In the genomic region with DNA sequence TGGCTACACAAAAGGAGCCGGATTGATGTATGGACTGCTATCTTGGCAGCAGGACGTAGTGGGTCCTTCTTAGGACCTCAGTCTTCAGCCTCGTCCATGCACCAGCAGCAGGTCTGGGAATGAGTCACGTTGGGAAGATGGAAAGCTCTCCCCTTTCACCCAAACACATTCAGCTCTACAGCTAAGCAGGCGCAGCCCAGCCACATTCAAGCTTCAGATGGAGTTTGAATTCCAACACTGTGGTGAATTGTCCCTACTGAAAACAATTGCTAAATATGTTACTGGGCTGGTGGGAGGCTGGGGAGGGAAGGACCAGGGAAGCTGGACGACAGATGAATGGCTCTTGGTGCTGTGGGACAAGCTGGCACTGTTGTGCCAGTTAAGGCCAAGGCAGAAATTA, we compare ENCODE assay signal across 19 mouse cellular contexts. TPM values are rescaled to one million over a fixed set of nuclear protein-coding genes. Genes with fewer than 3 reads are reported as not detected.
DNase-seq lines count a peak whose midpoint lies in the region; ATAC-seq and TF ChIP-seq lines count a peak whose summit lies in the region.
"Had no signal": no experiment of that assay in that cellular context is flagged by ENCODE, and none has a peak within 500 bp of the region (broad histone marks: within the 10 kb centered on the region; RNA-seq: fewer than 3 reads in every experiment).

No protein-coding gene starts in this region.

- no peak for TF ChIP-seq CTCF in heart, adult 2 months (IDR thresholded peaks at IDR 0.05)

- TF ChIP-seq POLR2A in heart, adult 2 months (IDR thresholded peaks at IDR 0.05; ENCODE audit: insufficient read depth, low read depth, low read length): no peak

- H3K9me3 ChIP-seq in midbrain, embryonic 11.5 days (ENCODE audit: control insufficient read depth, low read length): no peaks in the 10 kb centered on the region
- H3K9me3 ChIP-seq in midbrain, embryonic 14.5 days (ENCODE audit: control insufficient read depth, low read length): no peaks in the 10 kb centered on the region
- no peaks in the 10 kb centered on the region for H3K9me3 ChIP-seq in liver, embryonic 15.5 days (replicated peaks)
- H3K9me3 ChIP-seq: heart, embryonic 15.5 days; hindbrain, embryonic 13.5 days; limb, embryonic 10.5 days; neural tube, embryonic 13.5 days had no signal

- no peak for ATAC-seq in midbrain, embryonic 11.5 days (ENCODE audit: low FRiP score)
- ATAC-seq in midbrain, embryonic 14.5 days (ENCODE audit: low FRiP score, low TSS enrichment): no peak
- ATAC-seq in liver, embryonic 15.5 days (ENCODE audit: insufficient read depth): no peak
- ATAC-seq: forebrain, postnatal 0 days had no signal

- TF ChIP-seq EP300 in heart, adult 2 months (IDR thresholded peaks at IDR 0.05; ENCODE audit: insufficient read depth, low read depth, low read length): no peak

- H3K4me1 ChIP-seq in heart, adult 2 months (ENCODE audit: control insufficient read depth, insufficient read depth, low read length): peaks cover 8% of the 10 kb centered on the region
- peaks cover 7% of the 10 kb centered on the region; the same call in 1 of the 2 replicates for H3K4me1 ChIP-seq in midbrain, embryonic 11.5 days (ENCODE audit: control insufficient read depth, insufficient read depth, low read length)
- peaks cover 10% of the 10 kb centered on the region for H3K4me1 ChIP-seq in midbrain, embryonic 14.5 days (ENCODE audit: control insufficient read depth, insufficient read depth, low read length)
- H3K4me1 ChIP-seq in liver, embryonic 15.5 days (replicated peaks): peaks cover 87% of the 10 kb centered on the region

- no peaks in the 10 kb centered on the region for H3K27me3 ChIP-seq in heart, adult 2 months (ENCODE audit: control insufficient read depth, insufficient read depth, low read length)
- peaks cover 8% of the 10 kb centered on the region for H3K27me3 ChIP-seq in midbrain, embryonic 11.5 days (ENCODE audit: control insufficient read depth, insufficient read depth, low read length)
- 0 out of 2 replicates have a peak, but pooled peaks cover 5% of the 10 kb centered on the region for H3K27me3 ChIP-seq in midbrain, embryonic 14.5 days (ENCODE audit: control insufficient read depth, insufficient read depth, low read length)
- H3K27me3 ChIP-seq in liver, embryonic 15.5 days: no peaks in the 10 kb centered on the region
- H3K27me3 ChIP-seq: heart, embryonic 15.5 days had no signal

- no peak overlapping the region for H3K4me2 ChIP-seq in midbrain, embryonic 11.5 days
- H3K4me2 ChIP-seq in midbrain, embryonic 14.5 days (ENCODE audit: low read length): no peak overlapping the region
- H3K4me2 ChIP-seq in liver, embryonic 15.5 days: peak overlapping the region; percentile 79
- H3K4me2 ChIP-seq: heart, embryonic 15.5 days; hindbrain, embryonic 13.5 days; neural tube, embryonic 13.5 days had no signal

- H3K9ac ChIP-seq in heart, adult 2 months (ENCODE audit: low read depth, low read length): no peak overlapping the region
- H3K9ac ChIP-seq in midbrain, embryonic 11.5 days (ENCODE audit: low read length): no peak overlapping the region
- no peak overlapping the region for H3K9ac ChIP-seq in midbrain, embryonic 14.5 days (replicated peaks; ENCODE audit: low read length)
- peak overlapping the region; percentile 37 for H3K9ac ChIP-seq in liver, embryonic 15.5 days
- H3K9ac ChIP-seq: forebrain, postnatal 0 days; heart, embryonic 15.5 days; hindbrain, embryonic 13.5 days; neural tube, embryonic 13.5 days had no signal

- intact Hi-C loops in heart, adult 2 months (cut with DNase I): no loop called here
- intact Hi-C loops in heart, postnatal 36 days (cut with DNase I): no loop called here

- WGBS in heart, adult 2 months: 78% methylated on average over 6 of the region's 6 CpGs
- 79% methylated on average over 6 of the region's 6 CpGs for WGBS in midbrain, embryonic 11.5 days
- WGBS in midbrain, embryonic 14.5 days: 74% methylated on average over 6 of the region's 6 CpGs
- WGBS in liver, embryonic 15.5 days (ENCODE audit: insufficient replicate concordance): 83% methylated on average over 6 of the region's 6 CpGs

- DNase-seq in heart, adult 2 months: peak in 1 of 2 experiments; percentile 7
- no peak for DNase-seq in heart, postnatal 36 days
- peak; percentile 14 for DNase-seq in midbrain, embryonic 11.5 days (ENCODE audit: low spot score, missing footprints)
- no peak for DNase-seq in midbrain, embryonic 14.5 days
- DNase-seq in neural tube, embryonic 10.5 days (ENCODE audit: extremely low spot score, low spot score): no peak
- no peak for DNase-seq in thymus, postnatal 0 days (ENCODE audit: low spot score)
- DNase-seq: cerebellum, adult 11-12 months; forebrain, postnatal 0 days; gastrocnemius, postnatal 14 days; kidney, postnatal 14 days; lung, adult 2 months; lung, postnatal 36 days; right cerebral cortex, postnatal 14 days had no signal

- H3K27ac ChIP-seq in heart, adult 2 months: peak overlapping the region; percentile 41
- no peak overlapping the region for H3K27ac ChIP-seq in midbrain, embryonic 11.5 days (ENCODE audit: low read depth, low read length)
- H3K27ac ChIP-seq in midbrain, embryonic 14.5 days (replicated peaks; ENCODE audit: low read depth, low read length): no peak overlapping the region
- peak overlapping the region; percentile 80 for H3K27ac ChIP-seq in liver, embryonic 15.5 days (replicated peaks)
- H3K27ac ChIP-seq: heart, embryonic 15.5 days; hindbrain, embryonic 13.5 days; left cerebral cortex, adult 2 months; limb, embryonic 10.5 days; neural tube, embryonic 13.5 days had no signal

- H3K79me2 ChIP-seq in heart, adult 2 months (replicated peaks; ENCODE audit: control insufficient read depth, insufficient read depth, low read length): no peaks in the 10 kb centered on the region

- H3K4me3 ChIP-seq in heart, adult 2 months: no peak overlapping the region
- H3K4me3 ChIP-seq in midbrain, embryonic 11.5 days (ENCODE audit: low read depth, low read length): no peak overlapping the region
- no peak overlapping the region for H3K4me3 ChIP-seq in midbrain, embryonic 14.5 days (replicated peaks; ENCODE audit: low read depth, low read length)
- peak overlapping the region; percentile 79; the same call in 1 of the 2 replicates for H3K4me3 ChIP-seq in liver, embryonic 15.5 days (replicated peaks)
- H3K4me3 ChIP-seq: heart, embryonic 15.5 days; hindbrain, embryonic 13.5 days; left cerebral cortex, adult 2 months; limb, embryonic 10.5 days; neural tube, embryonic 13.5 days had no signal

- peaks cover 5% of the 10 kb centered on the region for H3K36me3 ChIP-seq in heart, adult 2 months (ENCODE audit: control insufficient read depth, insufficient read depth, low read length)
- no peaks in the 10 kb centered on the region for H3K36me3 ChIP-seq in midbrain, embryonic 11.5 days (ENCODE audit: control insufficient read depth, insufficient read depth, low read length)
- no peaks in the 10 kb centered on the region for H3K36me3 ChIP-seq in midbrain, embryonic 14.5 days (ENCODE audit: control insufficient read depth, insufficient read depth, low read length)
- peaks cover 46% of the 10 kb centered on the region for H3K36me3 ChIP-seq in liver, embryonic 15.5 days (replicated peaks)
- H3K36me3 ChIP-seq: heart, embryonic 15.5 days; hindbrain, embryonic 13.5 days; limb, embryonic 10.5 days; neural tube, embryonic 13.5 days had no signal

RNA-seq across cellular contexts. Expression of a gene that starts 5.1 kb away (rescaled TPM):
- 100 to 1,000 TPM; 274 to 351 TPM for total RNA-seq in heart, adult 2 months (2021)
- polyA plus RNA-seq in heart, adult 2 months (2012; rRNA removed): 788 and 868 TPM in 2 replicates
- 100 to 1,000 TPM; 324 to 329 TPM for total RNA-seq in heart, postnatal 36 days (2021)
- 58.9 and 60.8 TPM in 2 replicates for polyA plus RNA-seq in midbrain, embryonic 11.5 days (2014; fragmentation: Nextera tagmentation; extraction: Ambion mirVana)
- 124 and 177 TPM in 2 replicates for polyA plus RNA-seq in midbrain, embryonic 14.5 days (2014; fragmentation: Nextera tagmentation; extraction: Ambion mirVana)
- 392 and 404 TPM in 2 replicates for polyA plus RNA-seq in liver, embryonic 15.5 days (2015; fragmentation: Nextera tagmentation; extraction: Ambion mirVana)
- 36.5 and 40.7 TPM in 2 replicates for polyA plus RNA-seq in thymus, postnatal 0 days (2015; fragmentation: Nextera tagmentation; extraction: Ambion mirVana)

RNA-seq across cellular contexts. Expression of a gene that starts 38.8 kb away (rescaled TPM):
- total RNA-seq in heart, adult 2 months (2021): 10 to 100 TPM; 18.4 to 20.4 TPM
- polyA plus RNA-seq in heart, adult 2 months (2012; rRNA removed): 31.5 and 49.6 TPM in 2 replicates
- 10 to 100 TPM; 22.9 to 24.4 TPM for total RNA-seq in heart, postnatal 36 days (2021)
- polyA plus RNA-seq in midbrain, embryonic 11.5 days (2014; fragmentation: Nextera tagmentation; extraction: Ambion mirVana): 33.4 and 36.5 TPM in 2 replicates
- polyA plus RNA-seq in midbrain, embryonic 14.5 days (2014; fragmentation: Nextera tagmentation; extraction: Ambion mirVana): 23.2 and 28.6 TPM in 2 replicates
- 72.7 and 75.1 TPM in 2 replicates for polyA plus RNA-seq in liver, embryonic 15.5 days (2015; fragmentation: Nextera tagmentation; extraction: Ambion mirVana)
- polyA plus RNA-seq in thymus, postnatal 0 days (2015; fragmentation: Nextera tagmentation; extraction: Ambion mirVana): 66.9 and 68.6 TPM in 2 replicates

Comparison
In these comparisons a context has a peak if more than half of its experiments do, and no peak if none do; other contexts are left out.
1. H3K27ac ChIP-seq: peak in heart, adult 2 months (single experiment) and liver, embryonic 15.5 days (single experiment); none in midbrain, embryonic 11.5 days (single experiment) and midbrain, embryonic 14.5 days (single experiment).